Mouse (Mus musculus) gonadal fat pad, adult 2 months (tissue): Measurements from ENCODE around the gene Prkcz. TPM values are rescaled to one million over a fixed set of nuclear protein-coding genes. Genes with fewer than 3 reads are reported as not detected.

Source experiments
- DNase-seq: peaks from one replicate; pipeline ENCODE4 v3.0.0-alpha.2; 2012; ENCODE audit warnings: low read depth
- polyA plus RNA-seq: library from polyadenylated mRNA; depleted of rRNA; stranded (reverse); fragments of >200 nt; gene quantifications from 2 replicates; pipeline ENCODE4 v1.2.3, GENCODE M21; 2012

The Prkcz gene
- polyA plus RNA-seq, 1 experiment: 10.3 TPM

DNA sequence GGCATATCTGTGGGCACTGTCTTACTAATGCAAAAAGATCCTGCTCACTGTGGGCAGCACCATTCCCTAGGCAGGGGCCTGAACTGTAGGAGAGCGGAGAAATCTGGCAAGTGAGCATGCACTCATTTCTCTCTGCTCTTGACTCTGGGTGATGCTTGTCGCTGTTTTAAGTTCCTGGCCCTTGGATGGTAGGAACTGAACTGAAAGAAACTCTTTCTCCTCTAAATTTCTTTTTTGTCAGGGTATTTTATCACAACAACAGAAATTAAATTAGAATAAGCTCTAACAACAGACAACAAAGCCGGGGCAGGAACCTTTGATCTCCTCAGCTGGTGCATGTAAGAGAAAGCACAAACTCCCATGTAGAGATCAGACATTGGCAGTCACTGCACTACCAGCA, 46.1 kb downstream of the Prkcz start:
- no peak for DNase-seq

DNA sequence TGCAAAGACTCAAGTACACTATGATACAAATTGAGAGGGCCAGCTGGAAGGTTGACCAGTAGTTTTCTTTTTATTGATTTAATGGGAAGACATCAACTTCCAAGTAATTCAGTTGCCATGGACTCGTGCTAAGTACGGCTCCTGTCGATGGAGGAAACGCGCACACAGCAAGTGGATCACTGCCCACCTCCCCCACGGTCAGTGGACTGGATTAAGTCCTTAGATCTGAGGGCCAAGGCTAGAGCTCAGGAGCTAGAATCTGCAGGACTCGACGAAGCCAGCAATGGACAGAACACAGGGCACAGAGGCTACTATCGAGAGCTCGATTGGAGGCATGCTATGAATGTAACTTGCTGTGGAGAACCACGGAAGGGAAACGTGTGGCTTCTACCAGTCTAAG, 52.5 kb downstream of the Prkcz start:
- no peak for DNase-seq

DNA sequence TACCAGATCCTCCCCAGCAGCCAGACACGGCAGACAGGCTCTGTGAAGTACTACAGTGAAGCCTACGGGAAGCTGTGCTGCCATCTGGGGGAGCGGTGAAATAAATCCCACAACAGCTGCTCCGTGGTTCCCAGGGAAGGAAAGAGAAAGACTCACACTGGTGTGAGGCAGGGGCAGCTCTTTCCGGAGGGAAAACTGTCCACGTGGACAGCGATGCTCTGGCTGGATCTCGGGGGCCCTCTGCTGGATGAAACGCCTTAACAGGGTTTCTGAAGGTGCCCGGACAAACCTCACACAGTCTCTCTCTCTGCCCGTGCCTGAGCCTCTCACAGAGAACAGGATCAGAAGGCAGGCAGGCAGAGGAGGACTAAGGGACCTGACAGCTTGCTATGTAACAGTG, 53.1 kb downstream of the Prkcz start:
- DNase-seq: no peak

DNA sequence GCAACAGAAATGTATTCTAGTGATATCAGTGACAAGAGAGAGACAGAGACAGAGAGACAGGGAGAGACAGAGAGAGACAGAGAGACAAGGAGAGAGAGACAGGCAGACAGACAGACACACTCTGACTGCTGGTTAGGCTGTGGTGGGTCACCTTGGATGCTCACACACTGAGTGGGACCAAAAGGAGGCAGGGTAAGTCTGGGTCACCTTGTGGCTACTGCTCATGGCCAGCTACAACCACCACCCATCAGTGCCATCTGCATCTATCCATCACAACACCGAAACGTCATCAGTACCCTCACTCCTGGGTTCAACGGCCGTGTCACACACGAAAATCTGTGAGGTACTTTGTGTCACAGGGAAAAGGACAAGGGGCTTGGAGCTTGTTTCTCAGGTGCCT, 53.6 kb downstream of the Prkcz start:
- no peak for DNase-seq

DNA sequence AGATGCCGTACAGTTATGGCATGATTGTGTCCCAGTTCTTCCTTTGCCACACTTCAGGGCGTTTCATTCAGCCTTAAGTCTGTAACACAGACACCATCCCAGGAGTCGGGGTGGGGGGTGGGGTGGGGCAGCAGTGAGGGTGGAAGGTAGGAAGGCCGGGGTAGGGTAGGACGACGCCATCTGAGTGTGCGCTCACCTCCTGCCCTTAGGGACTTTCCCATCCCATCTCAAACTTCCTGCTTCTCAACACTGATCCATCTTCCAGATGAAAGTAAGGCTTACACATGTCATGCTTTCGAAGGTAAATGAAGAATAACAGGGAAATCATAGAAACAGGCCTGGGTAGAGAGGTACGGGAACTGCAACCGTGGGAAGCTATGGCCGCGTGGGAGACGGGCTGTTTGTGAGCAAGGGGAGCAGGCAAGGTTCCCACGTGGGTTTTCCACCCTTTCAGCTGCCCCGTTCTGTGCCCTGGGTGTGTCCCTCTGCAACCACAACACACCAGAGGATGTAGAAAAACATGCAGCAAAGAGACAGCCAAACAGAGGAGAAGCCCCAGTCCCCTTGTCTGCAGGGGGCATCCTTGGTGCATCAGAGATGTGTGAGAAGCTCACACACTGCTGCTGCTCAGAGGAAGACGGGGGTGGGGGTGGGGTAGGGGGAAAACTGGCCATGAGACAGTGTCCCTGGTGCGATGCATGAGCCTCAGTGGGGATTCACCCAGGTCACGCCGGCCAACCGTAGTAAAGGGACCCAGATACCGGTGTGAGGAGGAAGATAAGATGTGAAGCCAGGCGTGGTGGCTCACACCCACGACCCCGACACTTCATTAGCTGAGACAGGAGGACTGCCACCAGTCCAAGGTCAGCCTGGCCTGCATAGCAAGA, 54.6 kb downstream of the Prkcz start:
- DNase-seq: no peak

DNA sequence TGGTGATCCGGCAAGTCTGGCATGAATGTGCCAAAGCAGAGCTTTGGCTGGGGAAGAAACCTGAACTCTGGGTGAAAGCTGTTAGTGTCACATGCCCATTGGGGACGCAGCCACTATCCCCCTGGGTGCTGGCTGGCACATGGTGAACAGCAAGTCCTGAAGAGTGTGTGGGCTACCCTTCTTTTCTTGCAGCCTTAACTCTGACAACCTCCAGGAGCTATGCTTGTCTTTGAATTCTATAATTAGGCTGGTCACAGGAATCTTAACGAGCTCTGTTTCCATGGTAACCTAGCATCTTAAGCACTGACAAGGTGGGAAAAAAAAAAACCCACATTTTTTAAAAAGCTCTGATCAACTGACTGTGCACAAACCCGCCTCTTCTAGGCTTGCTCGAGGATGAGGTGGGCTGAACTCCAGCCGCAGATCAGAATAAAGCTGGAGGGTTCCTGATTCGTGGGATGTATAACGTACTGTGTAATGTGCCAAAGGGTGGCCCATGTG, 55.6 kb downstream of the Prkcz start:
- DNase-seq: no peak

DNA sequence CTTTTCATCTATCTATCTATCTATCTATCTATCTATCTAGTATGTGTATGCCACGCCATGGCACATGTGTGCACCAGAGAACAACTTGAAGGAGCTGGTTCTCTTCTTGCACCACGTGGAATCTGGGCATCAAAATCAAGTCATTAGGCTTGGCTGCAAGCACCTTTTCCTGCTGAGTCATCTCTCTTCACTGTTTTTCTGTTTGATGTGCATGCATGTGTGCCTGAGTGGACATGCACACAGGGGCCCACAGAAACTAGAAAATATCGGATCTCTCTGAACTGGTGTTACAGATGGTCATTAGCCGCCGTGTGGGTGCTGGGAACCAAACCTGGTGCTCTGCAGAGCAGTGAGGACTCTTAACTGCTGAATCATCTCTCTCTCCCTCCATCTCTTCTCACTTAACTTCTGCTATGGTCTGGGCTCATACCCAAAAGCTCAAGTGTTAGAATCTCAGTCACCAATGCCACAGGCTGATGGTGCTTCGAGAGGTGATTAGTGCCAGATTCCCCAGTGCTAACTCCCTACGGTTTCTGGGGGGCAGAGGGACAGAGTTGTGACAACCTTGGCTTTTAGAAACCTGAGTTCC, 56.6 kb downstream of the Prkcz start:
- no peak for DNase-seq

DNA sequence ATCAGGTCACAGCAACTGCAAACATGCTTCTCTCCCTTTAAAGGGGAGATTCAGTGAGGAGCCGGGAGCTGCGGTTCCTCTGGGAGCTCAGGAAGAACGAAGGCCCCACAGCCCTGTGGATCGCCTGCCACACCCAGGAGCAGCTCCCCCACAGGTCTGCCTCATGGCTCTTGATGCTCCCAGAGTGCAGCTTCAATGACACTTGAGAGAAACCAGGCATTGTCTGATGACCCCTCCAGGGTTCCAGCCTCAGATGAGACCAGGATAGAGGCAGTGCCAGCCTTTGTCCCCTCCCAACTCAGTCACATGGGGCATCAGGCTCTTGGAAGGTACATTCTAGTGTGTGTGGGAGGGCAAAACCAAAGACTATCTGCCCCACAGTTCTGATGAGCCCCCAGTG, 59.2 kb downstream of the Prkcz start:
- no peak for DNase-seq

DNA sequence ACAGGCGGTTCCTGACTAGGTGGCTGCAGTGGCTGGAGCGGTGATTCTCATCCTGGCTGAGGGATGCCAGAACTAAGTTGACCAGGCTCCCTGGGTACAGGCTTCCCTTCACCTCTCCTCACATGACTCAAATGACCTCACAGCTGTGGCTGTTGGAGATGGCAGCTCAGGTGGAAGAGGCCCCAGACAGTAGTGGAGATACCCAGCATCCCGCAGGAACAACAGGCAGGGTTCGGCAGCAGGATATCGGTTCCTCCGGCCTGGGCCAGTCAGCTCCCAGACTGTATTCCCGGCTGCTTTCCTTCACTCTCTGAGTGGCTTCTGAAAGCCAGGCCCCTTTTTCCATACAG, 60.1 kb downstream of the Prkcz start:
- no peak for DNase-seq

DNA sequence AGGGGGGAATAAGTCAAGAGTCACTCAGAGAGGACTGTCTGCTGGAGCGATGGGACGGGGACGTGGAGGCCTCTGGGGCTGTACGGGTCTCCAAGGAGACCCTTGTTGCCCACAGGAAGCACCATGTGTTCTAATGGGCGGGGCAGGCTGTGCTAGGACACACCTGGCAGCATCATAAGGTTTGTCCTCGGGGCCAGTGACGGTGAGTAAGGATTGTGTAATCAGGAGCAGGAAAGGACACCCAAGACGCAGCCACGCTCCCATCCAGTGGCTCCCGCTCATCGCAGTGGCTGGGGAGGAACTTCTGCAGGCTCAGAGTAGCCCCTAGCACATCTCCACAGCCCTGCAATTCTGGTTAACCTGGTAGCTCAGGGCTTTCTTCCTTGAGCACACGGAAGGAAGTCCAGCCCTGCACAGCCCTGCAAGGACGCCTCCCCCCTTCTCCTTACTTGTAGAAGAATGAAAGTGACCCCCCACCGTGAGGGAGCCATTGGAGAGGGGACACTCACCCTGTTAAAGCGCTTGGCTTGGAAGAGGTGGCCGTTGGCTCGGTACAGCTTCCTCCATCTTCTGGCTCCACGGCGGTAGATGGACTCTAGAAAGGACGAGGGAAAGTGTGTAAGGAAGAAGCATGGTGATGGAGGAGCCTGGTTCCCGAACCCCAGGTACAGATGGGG, 60.6 kb downstream of the Prkcz start:
- no peak for DNase-seq

DNA sequence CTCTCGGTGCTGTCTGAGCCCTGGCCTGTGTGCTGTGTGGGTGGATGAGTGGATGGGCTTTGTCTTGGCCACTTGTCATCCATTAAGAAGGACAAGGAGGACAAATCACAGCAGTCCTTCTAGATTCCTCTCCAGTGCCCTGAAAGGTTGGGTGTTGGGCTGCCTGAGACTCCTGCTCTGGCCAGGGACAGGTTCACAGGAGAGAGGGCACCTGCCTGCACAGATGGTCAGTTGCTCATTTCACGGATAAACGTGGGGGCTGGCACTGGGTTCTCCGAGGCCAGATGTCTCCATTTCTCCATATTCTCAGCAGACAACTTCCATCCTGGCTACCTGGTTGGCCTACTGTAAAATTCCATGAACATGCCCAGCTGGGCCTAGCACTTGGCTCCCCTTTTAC, 62.3 kb downstream of the Prkcz start:
- no peak for DNase-seq

DNA sequence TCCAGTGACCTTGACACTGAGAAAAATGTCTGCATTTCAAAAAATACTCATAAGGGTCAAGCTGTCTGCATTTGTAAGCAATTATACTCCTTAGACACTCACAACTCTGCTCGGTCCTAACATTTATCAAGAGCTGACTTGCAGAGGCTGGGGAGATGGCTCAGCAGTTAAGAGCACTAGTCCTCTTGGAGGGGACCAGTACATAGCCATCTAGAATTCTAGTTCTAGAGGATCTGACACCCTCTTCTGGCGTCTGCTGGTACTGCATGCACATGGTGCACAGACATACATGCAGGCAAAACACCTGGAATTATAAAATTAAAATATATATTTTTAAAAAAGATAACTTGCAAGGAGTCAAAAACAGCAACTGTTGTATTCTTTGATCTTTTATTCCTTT, 64.1 kb downstream of the Prkcz start:
- no peak for DNase-seq

DNA sequence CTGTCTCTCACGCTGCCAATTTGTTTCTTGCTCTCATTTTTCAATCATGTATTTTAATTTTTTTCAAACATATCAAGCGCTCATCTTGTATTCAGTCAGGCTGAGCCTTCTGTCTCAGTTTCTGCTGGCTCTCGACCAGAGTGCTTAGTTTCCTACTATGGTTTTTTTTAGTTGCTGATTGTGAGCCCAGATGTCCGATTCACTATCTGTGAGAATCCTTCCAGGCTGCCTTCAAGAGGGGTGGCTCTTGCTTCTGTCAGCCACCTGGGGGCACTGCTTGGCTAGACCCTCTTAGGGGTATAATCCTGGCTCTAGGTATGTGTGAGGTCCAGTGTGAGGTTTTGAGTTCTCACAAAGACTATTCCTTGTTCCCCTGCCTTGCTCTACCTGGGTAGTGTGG, 65.2 kb downstream of the Prkcz start:
- no peak for DNase-seq

DNA sequence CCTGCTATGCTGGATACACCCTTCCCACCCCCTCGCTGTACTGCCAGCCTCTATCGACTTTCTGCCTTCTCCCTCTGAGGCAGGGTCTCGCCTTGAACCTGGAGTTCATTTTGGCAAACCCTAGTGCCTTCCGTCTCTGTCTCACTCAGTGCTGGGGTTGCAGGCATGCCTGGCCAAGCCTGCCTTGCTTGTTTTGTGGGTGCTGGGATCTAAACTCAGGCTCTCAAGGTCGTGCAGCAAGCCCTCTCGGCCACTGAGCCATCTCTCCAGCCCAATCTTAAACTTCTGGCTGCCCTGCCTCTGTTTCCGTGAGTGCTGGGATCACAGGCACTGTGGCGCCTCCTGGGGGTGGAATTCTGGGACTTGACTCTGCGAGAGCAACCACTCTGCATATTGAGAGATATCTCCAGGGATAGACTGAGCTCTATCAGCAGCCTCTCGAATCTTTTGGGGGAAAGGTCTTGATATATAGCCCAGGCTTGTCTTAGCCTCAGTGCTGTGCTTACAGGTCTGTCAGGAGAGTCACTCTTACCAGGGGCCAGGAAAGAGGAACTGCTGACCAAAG, 66.1 kb downstream of the Prkcz start:
- DNase-seq: no peak

DNA sequence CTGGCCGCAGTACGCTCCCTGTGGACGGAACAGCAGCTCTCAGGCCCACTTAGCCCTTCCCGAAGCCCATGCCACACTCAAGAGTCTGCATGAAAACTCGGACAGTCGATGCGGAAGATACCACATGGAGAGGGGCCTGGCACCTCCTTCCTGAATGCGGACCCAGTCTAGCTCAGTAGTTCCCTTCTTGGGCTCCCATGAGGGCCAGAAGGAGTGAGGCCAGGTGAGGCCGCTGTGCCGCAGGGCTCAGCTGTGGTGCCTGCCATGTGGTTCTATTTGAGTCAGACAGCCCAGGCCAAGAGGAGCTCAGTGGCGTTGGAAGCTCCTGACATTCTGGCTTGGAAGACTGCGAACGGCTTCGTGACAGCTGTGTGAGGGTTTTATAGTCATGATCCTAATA, 66.8 kb downstream of the Prkcz start:
- DNase-seq: no peak

DNA sequence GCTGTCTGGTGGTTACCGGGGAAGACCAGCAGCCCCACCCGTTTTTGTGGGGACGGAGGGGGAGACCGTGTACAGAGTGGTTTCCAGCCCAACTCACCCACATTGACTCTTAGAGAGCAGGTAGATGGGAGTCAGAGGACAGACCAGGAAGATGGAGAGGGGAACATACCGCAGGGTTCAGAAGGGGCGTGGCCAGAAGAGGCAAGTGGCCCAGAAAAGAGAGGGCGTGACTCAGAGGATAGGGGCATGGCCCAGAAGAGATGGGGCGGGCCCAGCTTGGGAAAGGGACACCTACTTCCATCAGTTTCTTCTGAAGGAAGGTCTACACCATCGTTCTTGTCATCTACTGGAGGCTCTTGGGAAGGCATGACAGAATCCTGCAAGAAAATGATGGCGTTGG, 68.3 kb downstream of the Prkcz start:
- no peak for DNase-seq

DNA sequence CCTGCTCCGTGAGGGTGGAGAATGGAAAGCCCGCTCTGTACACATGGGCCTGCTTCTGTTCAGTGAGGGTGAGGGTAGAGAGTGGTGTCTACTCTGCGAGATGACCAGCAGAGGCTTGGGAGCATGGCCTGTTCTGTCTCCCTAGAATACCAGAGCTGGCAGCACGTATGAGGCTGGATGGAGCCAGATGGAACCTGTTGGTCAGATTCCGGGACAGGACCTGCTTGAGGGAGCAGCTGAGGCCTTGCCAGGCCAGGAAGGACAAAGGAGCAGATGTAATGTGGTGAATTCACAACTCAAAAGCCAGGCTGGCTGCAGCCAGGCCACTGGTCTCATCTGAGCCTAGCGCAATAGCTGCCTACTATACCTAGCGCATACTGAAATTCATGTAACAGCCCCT, 71.1 kb downstream of the Prkcz start:
- DNase-seq: no peak

DNA sequence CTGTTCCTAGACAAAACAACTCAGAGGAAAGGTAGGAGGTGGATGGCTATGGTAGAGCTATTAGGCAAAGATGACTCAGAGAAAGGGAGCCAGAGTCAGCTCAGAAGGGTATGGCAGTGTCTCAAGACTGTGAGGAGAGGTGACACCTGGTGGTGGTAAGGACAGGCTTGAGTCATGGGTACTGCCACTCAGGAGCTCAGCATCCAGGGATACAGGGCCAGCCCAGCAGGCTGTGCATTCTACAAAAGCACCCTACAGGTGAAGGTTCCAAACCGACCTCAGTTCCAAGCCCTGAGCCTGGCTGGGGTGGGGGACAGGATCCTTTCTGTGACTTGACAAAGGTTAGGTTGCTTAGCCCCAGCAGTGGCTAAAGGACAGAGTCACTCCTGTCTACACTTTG, 72.6 kb downstream of the Prkcz start:
- DNase-seq: no peak

DNA sequence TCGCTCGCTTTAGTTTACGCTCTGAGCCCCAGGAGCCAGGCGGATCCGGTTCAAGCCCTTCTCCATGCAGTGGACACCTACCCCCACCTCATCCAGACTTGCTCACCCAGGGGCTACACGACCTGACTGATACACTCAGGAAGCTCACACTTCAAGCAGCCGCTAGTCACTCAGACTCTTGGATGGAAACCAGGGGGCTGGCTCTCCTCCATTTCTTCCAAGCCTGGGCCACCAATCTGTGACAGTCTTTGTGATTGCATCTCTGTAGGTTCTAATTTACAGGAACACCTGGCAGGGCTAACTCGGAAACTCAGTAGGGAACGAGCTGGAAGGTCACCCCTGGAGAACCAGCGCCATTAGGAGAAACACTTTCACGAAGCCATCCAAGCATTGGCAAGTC, 73.4 kb downstream of the Prkcz start:
- DNase-seq: no peak

DNA sequence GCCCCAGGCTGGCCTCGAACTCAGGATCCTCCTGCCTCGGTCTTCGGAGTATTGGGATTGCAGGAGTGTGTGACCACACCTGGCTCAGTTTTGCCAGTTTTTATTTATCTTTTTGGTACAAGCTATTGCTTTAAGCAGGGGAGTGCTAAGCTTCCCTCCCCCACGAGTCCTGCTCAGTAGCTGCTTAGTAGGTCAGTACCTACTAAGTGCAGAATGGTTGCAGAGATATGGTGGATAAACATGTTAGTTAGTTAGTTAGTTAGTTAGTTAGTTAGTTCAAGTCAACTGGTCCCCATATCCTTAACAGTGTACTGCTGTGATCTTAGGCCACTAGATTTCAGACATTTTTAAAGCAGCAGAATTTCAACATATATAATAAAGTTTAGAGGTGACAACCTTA, 75.1 kb downstream of the Prkcz start:
- no peak for DNase-seq

DNA sequence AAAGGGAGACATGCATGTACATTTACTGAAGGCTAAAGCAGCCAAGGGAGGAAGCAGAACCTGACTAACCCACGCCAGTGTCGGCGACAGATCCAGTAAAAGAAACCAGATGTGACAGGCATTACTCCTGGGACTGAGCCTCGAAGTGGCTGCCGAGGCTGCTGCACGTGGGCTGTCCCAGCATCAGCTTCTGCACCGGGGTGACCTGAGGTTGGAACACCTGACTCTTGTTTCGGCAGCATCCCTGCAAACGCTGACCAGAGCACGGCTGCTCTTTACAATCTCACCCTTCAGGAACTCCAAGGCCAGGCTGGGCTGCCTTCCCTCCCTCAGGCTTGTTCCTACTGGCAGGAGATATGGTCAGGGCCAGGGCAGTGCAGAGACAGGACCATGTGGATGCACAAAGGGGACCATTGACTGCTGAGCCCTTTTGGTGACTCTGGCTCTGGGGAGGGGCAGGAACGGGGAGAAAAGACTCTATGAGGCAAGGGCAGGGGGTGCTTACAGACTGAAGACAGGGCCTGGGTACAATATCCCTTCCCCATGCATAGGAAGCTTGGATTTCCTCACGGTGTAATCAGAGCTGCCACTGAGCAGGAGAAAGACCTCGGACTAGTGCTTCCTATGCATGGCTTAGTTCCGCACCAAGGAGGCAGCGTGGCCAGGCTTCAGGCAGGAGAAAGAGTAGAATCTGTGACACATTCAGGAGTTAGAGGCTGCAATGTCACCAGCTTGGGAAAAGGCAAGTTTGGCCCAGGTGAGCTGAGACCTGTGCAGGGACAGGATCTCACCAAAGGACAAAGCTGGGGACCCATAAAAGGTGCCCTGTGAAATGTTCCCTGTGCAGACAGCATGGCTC, 76.4 kb downstream of the Prkcz start:
- no peak for DNase-seq

DNA sequence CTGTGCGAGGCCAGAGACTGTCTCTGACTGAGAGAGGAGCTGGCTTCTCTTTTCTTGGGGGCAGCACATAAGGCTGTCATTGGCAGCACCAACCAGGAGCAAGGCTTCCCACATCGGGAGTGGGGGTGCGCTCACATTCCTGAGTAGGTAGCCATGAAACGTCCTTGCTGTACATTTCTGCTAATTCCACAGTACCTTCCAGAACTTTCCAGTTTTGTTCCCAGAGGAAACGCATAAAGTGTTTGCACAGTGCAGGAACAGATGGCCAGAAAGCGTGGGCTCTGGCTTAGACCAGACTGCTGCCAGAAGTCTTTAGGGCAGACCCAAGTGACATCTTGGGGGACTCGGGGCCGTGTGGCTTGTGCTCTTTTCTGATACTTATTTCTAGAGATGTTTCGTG, 77.6 kb downstream of the Prkcz start:
- DNase-seq: no peak
